Mouse (Mus musculus): ENCODE data around the gene Akap13. TPM values are rescaled to one million over a fixed set of nuclear protein-coding genes. Genes with fewer than 3 reads are reported as not detected.

The Akap13 gene
- polyA plus RNA-seq (2012; rRNA removed): 29.9 and 41.7 TPM in 2 replicates

DNA sequence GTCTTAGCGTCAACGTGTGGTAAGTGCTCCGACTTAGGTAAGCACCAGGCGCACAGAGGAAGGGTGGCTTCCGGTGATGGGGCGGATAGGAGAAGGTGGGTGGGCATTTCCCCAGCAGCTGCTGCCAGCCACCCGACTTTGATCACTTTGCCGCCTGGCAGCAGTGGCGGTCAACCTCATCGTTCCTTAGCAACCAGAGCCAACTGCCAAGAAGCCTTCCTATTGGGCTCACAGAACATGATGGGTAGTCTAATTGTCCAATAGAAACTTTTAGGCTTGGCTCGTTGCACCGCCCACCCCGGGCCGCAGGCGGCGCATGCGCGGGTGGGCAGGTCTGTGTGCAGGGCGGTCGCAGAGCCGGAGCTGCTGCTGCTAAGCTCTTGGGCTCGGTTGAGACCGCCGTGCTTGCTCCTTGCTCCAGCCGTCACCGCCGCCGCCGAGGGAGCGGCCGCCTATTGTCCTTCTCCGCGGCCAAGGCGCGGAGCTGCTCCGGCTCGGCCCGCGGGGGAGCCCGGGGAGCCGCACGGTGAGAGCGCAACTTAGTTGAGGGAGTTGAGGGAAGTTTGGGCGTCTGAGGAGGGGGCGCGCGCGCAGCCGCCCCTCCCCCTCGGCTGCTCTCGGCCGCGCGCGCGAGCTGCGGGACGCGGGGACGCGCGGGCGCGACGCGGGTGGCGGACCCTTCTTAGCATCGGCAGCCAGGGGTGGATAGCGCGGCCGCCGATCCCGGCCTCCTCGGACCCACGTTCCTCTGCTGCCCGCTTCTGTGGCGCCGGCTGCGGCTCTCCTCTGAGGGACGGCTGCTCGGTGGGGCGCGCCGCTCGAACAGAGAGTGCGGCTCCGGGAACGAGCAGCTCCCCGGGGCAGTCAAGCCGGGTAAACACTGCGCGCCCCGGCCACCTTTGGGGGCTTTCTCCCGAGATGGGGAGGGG lies at the start of gene Akap13:
Gene Akap13 (plus strand): TSS at position 312 of the 929 bp plus-strand sequence.
- H3K4me3 ChIP-seq (replicated peaks; ENCODE audit: extremely low read depth, low read depth, low read length): peak within 1 kb of the TSS; percentile 91
- H3K4me1 ChIP-seq (ENCODE audit: control insufficient read depth, insufficient read depth, low read length): peaks cover 10% of the 10 kb centered on the region
- under 1% methylated on average over 89 of the region's 94 CpGs for WGBS
- DNase-seq: peak; percentile 96
- TF ChIP-seq CTCF (IDR thresholded peaks at IDR 0.05; ENCODE audit: insufficient read depth, low read length) (no peak), POLR2A (IDR thresholded peaks at IDR 0.05; ENCODE audit: borderline replicate concordance, extremely low read depth, low read depth, low read length) (peak; percentile 80)

- TF ChIP-seq CTCF (IDR thresholded peaks at IDR 0.05; ENCODE audit: insufficient read depth, low read length) (no peak), POLR2A (IDR thresholded peaks at IDR 0.05; ENCODE audit: borderline replicate concordance, extremely low read depth, low read depth, low read length) (no peak)
- no peak for DNase-seq
- WGBS: 87% methylated on average over 3 of the region's 3 CpGs
- Histone ChIP-seq H3K4me3 (replicated peaks; ENCODE audit: extremely low read depth, low read depth, low read length) (no peak overlapping the region), H3K4me1 (ENCODE audit: control insufficient read depth, insufficient read depth, low read length) (peaks cover 6% of the 10 kb centered on the region)
These were observed 44.7 kb upstream of the Akap13 start for GRCm38 (mm10) chr7:75410641-75411040.

GRCm38 (mm10) chr7:75411226-75411625 lies 44.1 kb upstream of the Akap13 start:
- H3K4me3 ChIP-seq (replicated peaks; ENCODE audit: extremely low read depth, low read depth, low read length): no peak overlapping the region
- 60% methylated on average over 6 of the region's 6 CpGs for WGBS
- peaks cover 12% of the 10 kb centered on the region for H3K4me1 ChIP-seq (ENCODE audit: control insufficient read depth, insufficient read depth, low read length)
- DNase-seq: no peak
- TF ChIP-seq CTCF (IDR thresholded peaks at IDR 0.05; ENCODE audit: insufficient read depth, low read length) (no peak), POLR2A (IDR thresholded peaks at IDR 0.05; ENCODE audit: borderline replicate concordance, extremely low read depth, low read depth, low read length) (no peak)

DNA sequence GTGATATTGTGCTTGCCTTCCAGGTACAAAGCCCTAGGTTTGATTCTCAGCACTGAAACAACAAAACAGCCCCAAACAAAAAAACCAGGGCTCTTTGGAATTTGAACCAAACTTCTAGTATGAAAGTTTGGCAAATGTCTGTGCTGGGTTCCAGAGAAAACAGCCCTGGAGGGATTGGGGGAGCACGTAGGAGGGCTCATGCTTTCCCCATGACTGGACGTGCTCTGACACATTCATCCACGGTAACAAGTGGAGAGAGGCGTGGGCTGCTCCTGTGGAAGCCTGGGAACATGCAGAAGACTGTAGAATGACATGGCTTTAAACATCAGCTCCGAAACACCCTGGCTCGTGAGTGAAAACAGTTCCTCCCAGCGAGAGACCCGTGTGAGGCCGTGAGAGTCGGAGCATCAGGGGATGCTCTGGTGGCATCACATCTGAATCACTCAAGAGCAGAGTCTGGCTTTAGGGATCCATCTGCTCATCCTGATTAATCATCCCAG lies 43.3 kb upstream of the Akap13 start:
- Histone ChIP-seq H3K4me1 (ENCODE audit: control insufficient read depth, insufficient read depth, low read length) (peaks cover 13% of the 10 kb centered on the region), H3K4me3 (replicated peaks; ENCODE audit: extremely low read depth, low read depth, low read length) (no peak overlapping the region)
- 67% methylated on average over 10 of the region's 10 CpGs for WGBS
- no peak for TF ChIP-seq POLR2A (IDR thresholded peaks at IDR 0.05; ENCODE audit: borderline replicate concordance, extremely low read depth, low read depth, low read length)
- no peak for TF ChIP-seq CTCF (IDR thresholded peaks at IDR 0.05; ENCODE audit: insufficient read depth, low read length)
- DNase-seq: no peak

DNA sequence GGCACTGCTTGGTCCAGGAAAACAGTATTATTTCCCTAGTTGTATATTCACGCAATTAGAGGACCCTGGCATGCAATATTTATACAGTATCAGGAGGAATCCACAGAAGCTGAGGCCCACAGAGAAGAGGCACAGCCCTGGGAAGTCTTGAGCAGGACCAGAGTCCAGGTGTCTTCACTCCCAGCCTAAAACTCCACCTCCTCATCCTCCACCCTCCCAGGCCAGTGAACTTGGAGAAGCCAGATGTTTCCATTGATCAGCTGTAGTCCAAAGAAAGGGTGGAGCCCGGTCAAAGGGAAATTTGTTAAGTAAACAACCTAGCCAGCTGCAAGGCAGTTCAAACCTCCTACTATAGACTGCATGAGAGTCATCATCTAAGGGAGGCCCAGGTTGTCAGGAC lies 42.8 kb upstream of the Akap13 start:
- no peak for DNase-seq
- Histone ChIP-seq H3K4me3 (replicated peaks; ENCODE audit: extremely low read depth, low read depth, low read length) (no peak overlapping the region), H3K4me1 (ENCODE audit: control insufficient read depth, insufficient read depth, low read length) (peaks cover 13% of the 10 kb centered on the region)
- WGBS: 34% methylated on average over 2 of the region's 2 CpGs
- TF ChIP-seq POLR2A (IDR thresholded peaks at IDR 0.05; ENCODE audit: borderline replicate concordance, extremely low read depth, low read depth, low read length): no peak
- TF ChIP-seq CTCF (IDR thresholded peaks at IDR 0.05; ENCODE audit: insufficient read depth, low read length): no peak

GRCm38 (mm10) chr7:75413903-75414302 lies 41.4 kb upstream of the Akap13 start:
- no peak for DNase-seq
- no peak overlapping the region for H3K4me3 ChIP-seq (replicated peaks; ENCODE audit: extremely low read depth, low read depth, low read length)
- H3K4me1 ChIP-seq (ENCODE audit: control insufficient read depth, insufficient read depth, low read length): peaks cover 13% of the 10 kb centered on the region
- WGBS: 77% methylated on average over 6 of the region's 6 CpGs
- TF ChIP-seq POLR2A (IDR thresholded peaks at IDR 0.05; ENCODE audit: borderline replicate concordance, extremely low read depth, low read depth, low read length): no peak
- TF ChIP-seq CTCF (IDR thresholded peaks at IDR 0.05; ENCODE audit: insufficient read depth, low read length): no peak

DNA sequence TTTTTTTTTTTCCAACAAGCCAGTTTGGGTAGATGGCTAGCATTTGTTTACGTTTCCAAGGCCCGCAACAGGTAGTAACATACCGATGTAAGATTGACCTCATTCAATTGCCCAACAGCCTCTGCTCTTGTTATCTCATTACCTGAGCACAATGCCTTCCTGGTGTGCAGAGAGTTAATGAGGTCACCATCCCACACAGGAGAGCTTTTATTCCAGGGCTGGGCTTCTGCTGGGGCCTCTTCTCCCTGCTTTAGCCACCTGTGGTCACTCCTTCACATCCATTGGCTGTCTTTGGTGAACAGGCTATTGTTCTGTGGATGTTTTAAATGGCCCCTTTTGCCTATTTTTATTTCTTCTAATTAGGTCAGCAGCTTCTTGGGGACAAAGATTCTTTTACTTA lies 41.0 kb upstream of the Akap13 start:
- no peak for TF ChIP-seq POLR2A (IDR thresholded peaks at IDR 0.05; ENCODE audit: borderline replicate concordance, extremely low read depth, low read depth, low read length)
- no peak for TF ChIP-seq CTCF (IDR thresholded peaks at IDR 0.05; ENCODE audit: insufficient read depth, low read length)
- H3K4me3 ChIP-seq (replicated peaks; ENCODE audit: extremely low read depth, low read depth, low read length): no peak overlapping the region
- DNase-seq: no peak
- peaks cover 13% of the 10 kb centered on the region for H3K4me1 ChIP-seq (ENCODE audit: control insufficient read depth, insufficient read depth, low read length)
- 77% methylated on average over 3 of the region's 3 CpGs for WGBS

DNA sequence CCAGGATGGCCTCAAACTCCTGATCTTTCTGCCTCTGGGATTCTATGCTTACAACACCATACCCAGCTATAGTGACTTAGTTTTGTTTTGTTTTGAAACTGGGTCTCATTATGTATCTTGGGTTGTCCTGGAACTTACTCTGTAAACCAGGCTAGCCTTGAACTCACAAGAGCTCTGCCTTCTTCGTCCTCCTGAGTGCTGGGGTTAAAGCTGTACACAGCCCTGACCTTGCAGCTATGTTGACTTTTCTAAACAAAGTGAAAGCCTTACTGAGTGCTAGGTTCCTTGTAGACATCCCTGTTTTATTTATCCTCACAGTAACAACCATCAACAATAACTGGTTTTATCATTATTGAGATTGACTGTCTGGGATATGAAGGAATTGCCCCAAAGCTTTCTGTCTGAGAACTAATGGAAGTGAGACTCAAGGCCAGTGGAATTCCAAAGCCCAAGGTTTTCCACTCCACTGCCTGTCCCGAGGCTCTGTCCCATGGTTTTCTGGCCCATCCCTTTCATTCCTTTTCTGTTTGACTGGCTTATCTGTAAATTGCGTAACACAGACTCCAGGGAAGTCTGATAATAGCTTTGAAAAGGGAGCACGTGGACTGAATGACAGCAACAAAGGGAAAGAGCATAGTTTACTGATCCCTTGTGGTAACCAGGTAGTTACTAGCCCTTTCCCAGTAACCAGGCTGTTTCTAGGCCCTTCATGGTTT lies 40.0 kb upstream of the Akap13 start:
- TF ChIP-seq CTCF (IDR thresholded peaks at IDR 0.05; ENCODE audit: insufficient read depth, low read length): no peak
- no peak for TF ChIP-seq POLR2A (IDR thresholded peaks at IDR 0.05; ENCODE audit: borderline replicate concordance, extremely low read depth, low read depth, low read length)
- no peak for DNase-seq
- H3K4me1 ChIP-seq (ENCODE audit: control insufficient read depth, insufficient read depth, low read length): peaks cover 13% of the 10 kb centered on the region
- 36% methylated on average over 4 of the region's 4 CpGs for WGBS
- no peak overlapping the region for H3K4me3 ChIP-seq (replicated peaks; ENCODE audit: extremely low read depth, low read depth, low read length)

GRCm38 (mm10) chr7:75415882-75416585 lies 39.3 kb upstream of the Akap13 start:
- TF ChIP-seq POLR2A (IDR thresholded peaks at IDR 0.05; ENCODE audit: borderline replicate concordance, extremely low read depth, low read depth, low read length) (no peak), CTCF (IDR thresholded peaks at IDR 0.05; ENCODE audit: insufficient read depth, low read length) (no peak)
- 63% methylated on average over 7 of the region's 7 CpGs for WGBS
- H3K4me1 ChIP-seq (ENCODE audit: control insufficient read depth, insufficient read depth, low read length): peaks cover 13% of the 10 kb centered on the region
- DNase-seq: peak; percentile 33
- H3K4me3 ChIP-seq (replicated peaks; ENCODE audit: extremely low read depth, low read depth, low read length): no peak overlapping the region
